Mouse (Mus musculus) forelimb bud, embryonic 11.5 days (tissue): Measurements from ENCODE around the gene Cpne6.
A peak's percentile ranks its signal among the peaks of the same experiment; 100 is the strongest.

Experiments used
- DNase-seq: peaks from one replicate; pipeline ENCODE4 v3.0.0-alpha.2; 2012; ENCODE audit warnings: low read depth, low spot score

The Cpne6 gene

DNA sequence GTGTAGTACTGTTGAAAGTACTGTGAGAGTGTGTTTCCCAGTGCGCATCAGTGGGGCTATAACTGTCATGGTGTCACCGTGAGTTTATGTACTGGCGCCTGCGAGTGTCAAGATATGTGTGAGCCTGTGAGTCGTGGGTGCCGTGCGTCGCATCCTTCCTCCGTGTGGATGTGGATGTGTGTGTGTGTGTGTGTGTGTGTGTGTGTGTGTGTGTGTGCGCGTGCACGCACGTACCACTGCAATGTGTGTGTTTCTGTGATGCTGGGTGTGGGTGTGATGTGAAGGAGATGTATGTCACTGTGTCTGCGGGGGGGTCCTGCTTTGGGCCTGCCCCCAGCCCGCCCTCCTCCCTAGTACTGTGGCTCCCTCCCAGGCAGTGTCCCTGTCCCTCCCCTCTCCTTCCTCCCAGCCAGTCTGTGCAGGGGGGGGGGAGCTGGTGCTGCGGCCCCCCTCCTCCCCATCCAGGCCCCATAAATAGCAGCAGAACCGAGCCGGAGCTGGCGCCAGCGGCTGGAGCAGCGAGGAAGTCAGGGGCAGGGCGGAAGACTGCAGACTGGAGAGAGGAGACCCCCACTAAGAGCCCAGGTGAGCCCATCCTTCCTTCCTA lies at the start of gene Cpne6:
Cpne6 (plus strand) TSS at position 321 of the 607 bp plus-strand sequence.
- no peak for DNase-seq

DNA sequence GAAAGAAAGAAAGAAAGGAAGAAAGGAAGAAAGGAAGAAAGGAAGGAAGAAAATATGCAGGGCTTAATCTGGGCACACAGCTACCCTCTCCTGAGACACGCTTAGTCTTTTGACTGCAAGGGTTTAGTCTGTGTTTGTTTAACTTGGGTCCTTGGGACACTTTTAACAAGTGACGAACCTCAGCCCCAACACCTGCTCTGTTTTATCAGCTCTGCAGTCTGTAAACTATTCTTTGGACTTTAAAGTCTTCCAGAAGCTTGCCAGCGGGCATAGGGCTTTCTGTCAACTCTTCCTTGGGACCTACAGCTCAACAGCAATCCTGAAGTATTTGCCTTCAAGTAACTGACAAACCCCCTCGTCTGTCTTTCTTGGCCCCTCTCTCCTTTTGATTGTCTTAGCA lies 48.5 kb upstream of the Cpne6 start:
- DNase-seq = no peak

DNA sequence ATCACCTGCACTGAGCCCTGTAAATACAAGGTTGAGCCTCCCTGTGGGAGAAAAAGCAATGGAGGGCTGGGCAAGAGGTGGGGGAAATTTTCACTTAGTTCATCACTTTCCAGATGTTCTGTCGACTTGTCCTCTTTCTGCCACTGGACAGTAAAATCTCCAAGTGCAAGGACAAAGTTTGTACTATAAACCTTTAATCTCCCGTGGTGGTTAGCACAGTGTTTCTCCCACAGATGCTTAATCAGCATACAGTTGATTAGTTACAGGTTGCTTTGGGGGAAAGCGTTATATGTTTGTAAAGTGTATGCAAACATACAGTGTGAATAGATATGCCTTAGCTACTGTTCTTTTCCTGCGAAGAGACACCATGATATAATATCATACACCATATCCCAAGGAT lies 43.8 kb upstream of the Cpne6 start:
- DNase-seq = no peak

DNA sequence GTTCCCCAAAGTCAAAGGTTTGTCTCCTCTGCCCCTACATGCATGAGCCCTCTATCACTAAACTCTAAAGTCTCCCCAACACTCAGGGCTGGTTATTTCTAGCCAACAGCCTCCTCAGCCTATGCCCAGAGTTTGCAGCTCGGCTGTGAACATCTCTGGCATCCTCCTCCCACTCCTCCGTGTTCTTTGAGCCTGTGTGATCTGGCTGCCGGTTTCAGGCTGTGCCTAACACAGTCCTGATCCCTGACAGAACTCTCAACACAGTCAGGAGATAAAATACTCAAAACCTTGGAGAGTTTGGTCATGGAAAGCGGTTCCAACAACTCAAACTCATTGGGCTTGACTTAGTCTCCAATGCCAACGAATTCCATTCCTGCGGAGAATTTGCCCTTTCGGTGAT lies 43.1 kb upstream of the Cpne6 start:
- DNase-seq = no peak

DNA sequence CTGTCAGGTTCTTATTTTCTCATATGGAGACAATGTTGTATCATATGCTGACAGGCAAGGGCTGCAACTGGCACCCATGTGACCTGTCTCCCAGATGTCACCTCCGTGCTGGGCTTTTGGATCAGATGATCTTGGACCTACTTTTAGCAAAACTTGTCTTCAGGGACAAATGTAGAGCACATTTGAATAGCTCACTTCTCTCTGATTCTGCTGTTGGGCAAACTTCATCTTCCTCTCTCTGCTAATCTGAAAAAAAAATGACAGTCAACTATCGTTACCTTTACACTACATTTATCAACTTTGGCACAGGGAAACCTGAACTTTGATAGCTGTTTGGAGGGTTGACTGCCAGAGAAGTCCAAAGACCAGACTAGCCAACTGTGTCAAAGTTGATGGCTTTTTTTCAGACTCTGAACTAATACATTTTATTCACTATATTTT lies 41.9 kb upstream of the Cpne6 start:
- no peak for DNase-seq

DNA sequence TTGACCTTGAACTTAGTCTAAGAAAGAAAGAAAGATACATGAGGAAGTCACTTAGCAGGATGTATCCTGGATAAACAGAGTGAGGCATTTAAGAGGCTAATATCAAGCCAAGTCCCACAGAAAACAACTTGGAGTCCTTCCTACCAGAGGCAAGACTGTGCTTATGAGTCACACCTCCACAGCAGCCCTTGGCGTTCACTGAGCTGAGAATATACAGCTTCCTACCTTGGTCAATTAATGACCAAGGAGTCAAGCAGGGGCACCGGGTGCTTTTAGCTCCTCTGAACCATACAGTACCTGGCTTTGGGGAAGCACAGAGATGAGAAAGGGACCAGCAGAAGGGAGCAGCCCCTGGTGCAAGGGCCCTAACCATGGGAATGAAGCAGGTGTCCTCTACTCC lies 41.2 kb upstream of the Cpne6 start:
- no peak for DNase-seq

DNA sequence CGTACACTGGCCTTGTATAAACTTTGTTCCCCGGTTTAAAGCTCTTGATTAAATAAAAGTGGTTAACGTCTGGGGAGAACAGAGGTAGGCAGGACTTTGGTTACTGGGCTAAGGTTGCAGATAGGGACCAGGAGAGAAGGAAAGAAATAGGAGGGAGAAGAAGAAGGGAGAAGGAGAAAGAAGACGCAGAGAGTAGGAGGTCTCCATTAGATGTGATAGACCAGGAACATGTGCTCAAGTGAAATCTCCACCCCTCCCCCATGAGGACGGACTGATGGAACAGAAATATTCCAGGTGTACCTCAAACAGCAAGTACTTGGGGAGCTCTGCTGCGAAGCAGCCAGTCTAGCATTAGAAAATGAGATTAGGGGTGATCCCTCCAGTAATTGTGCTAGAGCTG lies 40.4 kb upstream of the Cpne6 start:
- no peak for DNase-seq

DNA sequence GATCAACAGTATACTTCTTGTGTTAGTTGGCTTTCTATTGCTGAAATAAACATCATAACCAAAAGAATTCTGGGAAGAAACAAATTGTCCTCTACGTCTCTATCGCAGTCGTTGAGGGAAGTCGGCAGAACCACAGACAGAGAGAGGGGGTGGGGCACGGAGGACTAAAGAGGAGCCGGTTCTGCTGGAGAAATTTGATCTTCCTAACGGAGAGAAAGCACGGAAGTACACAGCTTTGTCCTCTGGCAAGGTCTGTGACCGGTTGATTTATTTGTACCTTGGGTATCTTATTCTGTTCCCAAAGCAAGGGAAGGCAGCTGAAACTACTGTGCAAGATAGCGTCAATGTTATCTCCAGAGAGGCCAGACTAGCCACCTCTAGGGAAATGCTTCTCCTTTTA lies 39.4 kb upstream of the Cpne6 start:
- no peak for DNase-seq

DNA sequence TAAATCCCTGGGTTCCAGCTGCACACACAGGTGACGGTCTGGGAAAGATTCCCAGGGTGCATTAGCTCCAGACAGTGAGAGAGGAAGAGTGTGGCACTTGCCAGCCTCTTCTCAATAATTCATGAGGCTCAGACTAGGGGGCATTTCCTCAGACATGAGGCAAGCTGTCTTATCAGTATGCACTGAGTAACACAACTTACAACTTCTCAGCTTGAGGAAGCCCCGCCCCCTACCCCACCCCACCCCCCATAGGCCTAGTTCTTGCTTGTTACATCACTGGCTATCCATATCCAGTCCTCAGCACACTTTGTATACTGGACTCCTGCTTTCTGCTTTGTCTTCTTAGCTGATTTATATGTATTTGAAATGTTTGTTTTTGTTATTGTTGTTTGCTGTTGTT lies 34.6 kb upstream of the Cpne6 start:
- no peak for DNase-seq

DNA sequence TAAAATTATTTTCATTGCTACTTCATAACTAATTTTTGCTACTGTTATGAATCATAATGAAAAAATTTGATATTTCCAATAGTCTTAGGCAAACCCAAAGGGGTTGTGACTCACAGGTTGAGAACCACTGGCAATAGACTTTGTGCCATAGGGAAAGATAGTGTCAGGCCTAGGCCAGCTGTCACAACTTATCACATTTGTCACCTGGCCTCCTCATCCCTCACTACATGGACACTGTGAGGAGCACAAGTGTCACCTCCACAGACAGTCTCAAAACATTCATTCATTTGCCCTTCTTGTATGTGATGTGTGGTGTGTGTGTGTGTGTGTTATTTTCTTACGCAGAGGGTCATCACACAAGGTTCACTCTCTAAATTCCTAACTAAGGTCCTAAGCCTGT lies 32.8 kb upstream of the Cpne6 start:
- no peak for DNase-seq

DNA sequence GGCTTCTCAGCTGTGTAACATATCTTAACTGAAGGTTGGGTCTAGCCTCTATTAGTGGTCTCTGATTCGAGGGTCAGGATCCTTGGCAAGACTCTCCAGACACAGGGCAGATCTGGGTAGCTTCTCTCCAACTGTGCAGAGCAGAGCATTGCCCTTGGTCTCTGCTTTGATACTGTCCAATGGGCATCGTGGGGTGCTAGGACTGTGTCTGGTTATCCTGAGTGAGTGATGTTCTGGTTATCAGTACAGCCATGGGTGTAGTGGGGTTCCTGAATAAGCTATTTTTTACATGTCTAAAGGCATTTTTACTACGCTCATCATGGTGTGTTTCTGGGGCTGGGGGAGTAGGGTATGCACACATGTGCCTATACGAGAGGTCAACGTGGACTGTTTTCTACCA lies 32.4 kb upstream of the Cpne6 start:
- DNase-seq = no peak

DNA sequence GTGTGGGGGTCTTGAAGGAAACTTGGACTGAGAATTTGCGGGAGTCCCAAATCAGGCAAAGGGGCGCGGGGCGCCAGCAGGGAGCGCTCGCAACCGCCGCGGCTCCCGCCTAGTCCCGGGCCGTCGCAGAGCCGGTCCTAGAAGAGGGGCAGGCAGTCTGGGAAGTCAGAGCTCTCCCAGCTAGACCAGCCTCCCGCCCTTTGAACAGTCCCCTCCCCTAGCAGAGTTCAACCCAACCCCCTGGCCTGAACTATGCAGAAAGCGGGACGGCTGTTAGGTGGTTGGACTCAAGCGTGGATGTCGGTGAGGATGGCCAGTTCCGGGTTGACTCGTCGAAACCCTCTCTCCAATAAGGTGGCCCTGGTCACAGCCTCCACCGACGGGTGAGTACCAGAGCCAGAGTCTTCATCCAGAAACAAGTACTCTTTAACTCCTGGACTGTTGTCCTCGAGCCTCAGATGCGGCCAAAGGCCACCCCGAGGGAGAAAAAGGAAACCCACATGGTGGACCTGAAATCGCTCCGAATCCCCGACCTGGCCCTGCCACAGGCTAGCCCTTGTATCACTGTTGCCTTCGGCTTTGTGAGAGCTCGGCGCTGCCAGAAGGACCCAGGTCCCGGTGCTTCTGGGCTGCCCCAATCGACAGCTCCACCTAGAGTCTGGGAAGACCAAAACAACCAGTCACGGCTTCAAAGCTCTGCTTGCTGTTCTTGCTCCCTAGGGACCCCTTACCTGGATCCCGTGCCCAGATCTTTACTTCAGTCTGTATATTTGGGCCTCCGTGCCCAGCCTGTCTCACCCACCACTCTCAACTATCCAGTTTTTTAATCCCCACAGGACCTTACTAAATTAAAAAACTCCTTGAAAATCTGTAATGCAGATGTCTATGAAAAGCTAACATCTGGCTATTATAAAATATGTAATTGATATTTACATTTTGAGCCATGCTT lies 31.3 kb upstream of the Cpne6 start, which contains the start of gene Dhrs4:
Dhrs4 (plus strand) TSS at position 108 of the 949 bp plus-strand sequence.
- DNase-seq = peak; percentile 79

DNA sequence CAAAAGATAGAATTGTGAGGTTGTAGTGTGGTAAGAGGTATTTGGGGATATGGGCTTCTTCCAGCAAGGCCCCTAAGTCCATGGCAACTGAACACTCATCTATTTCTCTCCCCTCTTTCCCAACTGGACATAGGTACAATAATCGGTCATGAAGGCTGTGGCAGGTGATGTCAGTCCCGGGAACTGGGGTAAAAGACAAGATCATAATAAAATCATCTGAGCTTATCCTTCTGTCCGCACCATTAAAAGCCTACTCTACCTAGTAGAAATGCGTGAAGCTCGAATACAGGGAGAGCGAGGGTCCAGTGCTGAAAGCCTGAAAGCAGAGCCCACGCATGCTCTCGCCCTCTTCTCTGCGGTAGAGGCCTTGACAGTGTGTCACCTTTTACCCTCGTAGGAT lies 30.6 kb upstream of the Cpne6 start:
- no peak for DNase-seq

DNA sequence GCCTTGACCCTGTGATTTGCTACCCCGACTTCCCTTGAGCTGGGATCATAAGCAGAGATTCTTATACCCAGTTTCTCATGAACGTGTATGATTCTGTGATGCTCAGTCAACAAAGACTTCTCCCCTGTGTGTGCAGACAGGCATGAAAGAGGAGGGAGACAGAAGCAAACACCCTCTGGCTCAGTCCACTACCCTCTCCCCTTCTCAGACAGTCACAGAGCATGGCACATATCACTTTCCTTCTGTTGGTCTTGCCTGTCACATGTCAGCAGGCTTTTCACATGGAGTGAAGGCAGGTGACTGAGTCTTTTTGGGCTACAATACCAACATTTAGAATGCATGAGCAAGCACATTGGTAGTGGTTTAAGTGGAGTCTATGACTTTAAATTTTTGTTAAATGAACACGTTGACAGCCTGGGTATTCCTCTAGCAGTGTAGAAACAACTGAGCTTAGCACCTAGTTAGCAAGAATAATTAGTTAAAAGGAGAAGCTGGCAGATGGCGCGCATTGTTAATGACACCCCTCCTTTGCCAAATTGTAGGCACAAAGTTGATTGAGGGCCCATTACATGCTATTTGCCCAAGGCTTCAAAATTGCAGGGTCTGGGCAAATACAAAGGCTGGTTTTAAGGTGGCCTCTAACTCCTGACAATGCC lies 25.7 kb upstream of the Cpne6 start:
- DNase-seq = no peak

DNA sequence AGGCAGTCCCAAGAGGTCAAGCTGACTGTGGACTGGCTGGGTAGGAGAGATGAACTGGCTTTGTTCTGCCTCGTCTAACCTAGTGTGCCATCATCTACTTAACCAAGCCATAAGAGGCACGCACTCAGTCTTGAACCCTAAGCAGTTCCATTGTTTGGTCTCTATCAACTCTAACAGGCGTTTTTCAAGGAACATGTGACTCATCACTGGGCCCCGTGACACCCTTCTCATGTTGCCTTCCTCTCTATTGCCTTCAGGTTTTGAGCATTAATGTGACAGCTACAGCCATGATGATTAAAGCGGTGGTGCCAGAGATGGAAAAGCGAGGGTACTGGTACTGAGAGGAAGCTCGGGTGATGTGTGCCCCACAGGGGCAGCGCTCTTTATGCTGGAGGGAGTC lies 23.4 kb upstream of the Cpne6 start:
- DNase-seq = no peak

DNA sequence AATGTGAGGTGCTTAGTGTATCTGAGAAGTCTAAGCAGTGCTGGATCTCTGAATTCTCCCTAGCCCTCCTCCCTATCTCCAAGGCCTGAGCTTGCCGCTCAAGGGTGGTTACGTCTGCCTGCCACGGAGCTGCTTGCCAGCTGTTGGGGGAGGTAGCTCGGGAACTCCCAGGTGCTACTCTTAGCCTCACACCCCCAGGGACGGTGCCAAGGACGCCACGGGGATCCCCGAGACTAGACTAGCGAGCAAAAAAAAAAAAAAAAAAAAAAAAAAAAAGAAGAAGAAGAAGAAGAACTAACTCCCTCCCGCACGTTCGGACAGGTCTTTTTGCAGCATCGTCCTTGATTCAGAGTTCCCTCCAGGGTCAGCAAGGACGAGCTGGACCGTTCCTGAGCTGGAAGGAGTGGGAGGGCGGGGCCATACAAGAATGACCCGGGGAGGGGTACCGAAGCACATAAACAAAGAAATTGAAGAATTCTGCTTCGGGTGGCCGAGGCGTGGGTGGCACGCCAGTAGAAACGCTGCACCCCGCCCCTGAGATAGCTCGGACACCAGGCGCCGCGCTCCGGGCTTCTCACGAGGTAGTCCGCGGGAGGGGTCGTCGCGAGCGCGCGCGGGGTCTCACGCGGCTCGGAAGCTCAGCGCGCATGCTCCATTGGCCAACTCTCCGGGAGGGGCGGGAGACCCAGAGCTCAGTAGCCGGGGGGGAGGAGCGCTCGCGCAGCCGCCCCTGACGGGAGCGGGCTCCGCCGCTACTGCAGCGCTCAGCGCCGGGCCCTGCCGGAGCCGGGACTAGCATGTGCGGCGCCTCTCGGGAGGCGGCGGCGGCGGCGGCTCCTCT lies 19.7 kb upstream of the Cpne6 start, which contains the start of gene Carmil3:
Carmil3 (plus strand) TSS at position 291 of the 841 bp plus-strand sequence.
- DNase-seq = peak; percentile 58

DNA sequence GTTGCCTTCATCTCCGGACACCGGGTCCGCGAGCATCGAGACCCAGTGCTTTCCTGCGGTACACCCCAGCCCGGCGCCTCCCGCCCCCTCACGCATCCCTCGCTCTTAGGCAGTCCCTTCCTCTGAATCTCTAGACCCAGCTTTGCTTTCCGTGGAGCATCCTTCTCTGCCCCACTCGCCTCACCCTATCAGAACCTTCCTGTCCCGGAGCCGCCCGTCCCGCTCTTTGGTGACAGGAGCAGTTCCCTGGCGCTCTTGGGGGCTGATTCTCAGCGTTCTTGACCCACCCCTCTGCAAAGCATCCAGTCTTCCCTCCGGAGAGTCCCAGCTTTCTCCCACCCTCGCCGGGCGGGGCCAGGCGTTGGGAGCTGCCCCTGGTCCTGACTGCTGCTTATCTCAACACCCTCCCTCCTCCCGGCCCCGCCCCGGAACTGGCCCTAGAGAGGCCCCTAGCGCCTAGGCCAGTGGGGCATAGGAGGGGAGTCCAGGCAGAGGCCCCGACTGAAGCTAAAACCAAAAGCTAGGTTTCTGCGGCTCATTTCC lies 18.9 kb upstream of the Cpne6 start:
- DNase-seq = peak; percentile 57

DNA sequence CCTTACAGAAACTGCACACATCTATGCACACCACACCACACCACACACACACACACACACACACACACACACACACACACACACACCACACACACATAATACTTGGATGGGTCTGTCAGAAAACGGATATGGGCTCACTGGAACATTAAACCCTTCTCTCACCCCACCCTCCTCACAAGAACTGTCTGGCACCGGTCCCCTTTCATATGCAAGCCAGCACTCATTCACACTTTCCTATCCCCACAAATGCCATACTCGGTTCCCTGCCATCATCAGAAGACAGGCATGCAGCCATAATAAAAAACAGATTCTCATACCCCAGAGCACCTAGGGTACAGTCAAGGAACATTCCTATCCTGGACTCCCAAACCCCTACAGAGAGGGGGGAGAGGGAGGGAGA lies 18.1 kb upstream of the Cpne6 start:
- DNase-seq = no peak

DNA sequence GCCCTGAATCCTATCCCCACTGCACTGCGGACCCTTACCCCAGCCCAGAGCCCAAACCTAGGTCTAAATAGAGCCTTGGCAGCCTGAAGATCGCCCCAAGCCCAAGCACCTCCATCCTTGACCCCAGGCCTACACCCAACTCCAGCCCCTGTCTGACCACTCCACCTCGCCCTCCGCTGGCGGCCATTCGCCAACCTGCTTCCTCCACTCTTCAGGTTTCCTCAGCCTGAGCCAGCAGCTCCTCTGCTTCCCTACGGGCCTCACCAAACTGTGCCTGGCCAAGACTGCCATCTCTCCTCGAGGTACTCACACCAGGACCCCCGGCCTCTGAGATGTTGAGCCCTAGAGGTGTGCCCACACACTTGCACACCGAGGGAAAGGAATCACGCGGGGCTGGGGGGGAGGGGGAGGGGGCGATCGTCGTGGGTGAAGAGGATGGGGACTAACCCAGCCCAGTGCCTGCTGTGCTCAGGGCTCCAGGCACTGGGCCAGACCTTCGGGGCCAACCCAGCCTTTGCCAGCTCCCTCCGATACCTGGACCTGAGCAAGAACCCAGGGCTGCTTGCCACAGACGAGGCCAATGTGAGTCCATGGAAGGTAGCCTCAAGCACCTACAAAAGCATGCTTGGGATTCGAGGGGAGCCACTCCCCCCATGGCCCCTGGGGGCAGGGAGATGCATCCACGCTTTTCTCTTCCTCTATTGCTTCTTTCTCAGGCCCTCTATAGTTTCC lies 14.6 kb upstream of the Cpne6 start:
- no peak for DNase-seq

DNA sequence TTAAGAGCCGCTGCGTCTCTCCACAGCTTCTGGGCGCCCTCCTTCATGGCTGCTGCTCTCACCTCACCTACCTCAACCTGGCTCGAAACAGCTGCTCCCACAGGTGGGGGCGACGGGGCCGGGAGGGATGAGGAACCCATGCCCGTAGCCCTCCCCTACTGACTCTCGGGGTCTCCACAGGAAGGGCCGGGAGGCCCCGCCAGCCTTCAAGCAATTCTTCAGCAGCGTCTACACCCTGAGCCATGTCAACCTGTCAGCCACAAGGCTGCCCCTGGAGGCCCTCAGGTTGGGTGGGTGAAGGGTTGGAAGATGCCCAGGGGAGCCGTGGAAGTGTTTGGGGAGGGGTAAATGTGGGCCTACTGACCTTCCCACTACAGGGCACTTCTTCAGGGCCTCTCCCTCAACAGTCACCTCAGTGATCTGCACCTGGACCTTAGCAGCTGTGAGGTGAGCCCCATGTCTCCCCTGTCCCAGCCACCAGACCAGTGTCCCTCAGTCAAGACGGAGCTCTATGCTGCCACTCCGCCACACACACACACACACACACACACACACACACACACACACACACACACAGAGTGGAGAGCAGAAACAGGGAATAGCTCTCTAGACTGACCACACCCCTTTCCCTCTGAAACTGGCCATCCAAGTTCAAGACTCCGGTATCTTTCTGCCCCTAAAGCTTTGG lies 13.3 kb upstream of the Cpne6 start:
- DNase-seq = no peak
